Mouse (Mus musculus): ENCODE results near the gene Smyd3.

The Smyd3 gene

DNA sequence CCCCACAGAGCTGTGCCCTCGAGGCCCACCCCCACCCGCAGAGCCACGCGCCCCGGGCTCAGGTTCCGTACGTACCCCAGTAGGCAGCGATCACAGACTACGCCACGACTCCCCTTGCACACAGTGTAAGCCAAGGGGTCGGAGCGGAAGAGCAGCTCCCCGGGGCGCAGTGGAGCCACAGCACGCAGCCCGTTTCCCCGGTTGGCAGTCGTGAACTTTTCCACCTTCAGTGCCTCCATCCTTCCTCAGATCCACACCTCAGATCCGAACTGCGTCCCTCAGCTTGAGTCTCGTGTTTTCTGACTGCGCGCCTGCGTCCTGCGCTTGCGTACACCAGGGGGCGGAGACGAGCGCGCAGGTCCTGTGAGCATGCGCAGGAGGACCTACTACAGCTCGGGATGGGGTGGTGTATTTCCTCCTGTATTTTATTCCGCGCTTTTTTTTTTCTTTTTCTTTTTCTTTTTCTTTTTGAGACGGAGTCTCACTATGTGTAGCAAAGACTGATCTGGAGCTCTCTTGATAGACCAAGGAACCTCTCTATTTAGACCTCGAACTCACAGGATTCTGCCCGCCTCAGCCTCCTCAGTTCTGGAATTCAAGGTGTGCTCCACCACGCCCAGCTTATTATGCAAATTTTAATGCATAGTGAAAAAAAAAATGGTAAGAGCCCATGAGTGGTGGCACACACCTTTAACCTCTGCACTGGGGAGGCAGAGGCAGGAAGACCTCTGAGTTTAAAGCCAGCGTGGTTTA lies at the start of gene Smyd3:
TSS of gene Smyd3 (minus strand) at position 329 of the 753 bp plus-strand sequence.
- DNase-seq (ENCODE audit: low spot score): peak; percentile 75

GRCm38 (mm10) chr1:179567558-179567957 lies 49.7 kb upstream of the Smyd3 start:
- DNase-seq (ENCODE audit: low spot score): no peak

- DNase-seq (ENCODE audit: low spot score): no peak
Measured at GRCm38 (mm10) chr1:179563926-179564325, 46.1 kb upstream of the Smyd3 start.

- no peak for DNase-seq (ENCODE audit: low spot score)
Measured at GRCm38 (mm10) chr1:179563211-179563610, 45.4 kb upstream of the Smyd3 start.

GRCm38 (mm10) chr1:179560845-179561430 lies 43.1 kb upstream of the Smyd3 start:
- DNase-seq (ENCODE audit: low spot score): no peak

DNA sequence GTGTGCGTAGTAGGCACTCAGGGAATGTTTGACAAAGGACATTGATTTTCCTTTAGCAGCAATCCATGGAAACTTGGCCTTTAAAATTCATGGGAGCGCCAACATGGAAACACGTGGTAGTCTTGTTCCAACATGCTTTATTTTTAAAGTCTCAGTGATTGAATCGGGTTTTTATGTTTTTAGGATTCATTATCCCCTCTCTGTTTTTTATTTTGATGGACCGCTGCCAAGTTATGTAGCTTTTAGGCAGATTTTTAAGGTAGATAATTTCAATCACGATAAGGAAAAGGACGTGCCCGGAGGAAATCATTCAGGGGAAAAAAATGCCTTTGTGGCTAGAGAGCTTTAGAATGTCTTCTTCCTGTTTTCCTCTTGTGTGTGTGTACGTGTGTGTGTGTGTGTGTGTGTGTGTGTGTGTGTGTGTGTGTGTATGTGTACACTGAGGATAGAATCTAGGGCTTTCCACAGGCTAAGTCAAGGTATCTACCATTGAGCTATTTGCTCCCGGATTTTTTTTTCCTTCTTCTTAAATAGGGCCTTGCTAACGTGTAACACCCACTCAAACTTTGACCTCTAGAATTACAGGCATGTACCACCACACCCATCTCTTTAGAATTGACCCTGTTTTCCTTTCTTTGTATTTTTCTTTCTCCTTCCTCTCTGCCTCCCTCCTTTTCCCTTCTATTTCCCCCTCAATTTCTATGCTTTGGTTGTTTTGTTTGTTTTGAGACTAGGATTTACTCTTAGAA lies 41.8 kb upstream of the Smyd3 start:
- DNase-seq (ENCODE audit: low spot score): no peak

GRCm38 (mm10) chr1:179556921-179557320 lies 39.1 kb upstream of the Smyd3 start:
- DNase-seq (ENCODE audit: low spot score): no peak

- no peak for DNase-seq (ENCODE audit: low spot score)
Measured at GRCm38 (mm10) chr1:179553949-179554347, 36.1 kb upstream of the Smyd3 start.

DNA sequence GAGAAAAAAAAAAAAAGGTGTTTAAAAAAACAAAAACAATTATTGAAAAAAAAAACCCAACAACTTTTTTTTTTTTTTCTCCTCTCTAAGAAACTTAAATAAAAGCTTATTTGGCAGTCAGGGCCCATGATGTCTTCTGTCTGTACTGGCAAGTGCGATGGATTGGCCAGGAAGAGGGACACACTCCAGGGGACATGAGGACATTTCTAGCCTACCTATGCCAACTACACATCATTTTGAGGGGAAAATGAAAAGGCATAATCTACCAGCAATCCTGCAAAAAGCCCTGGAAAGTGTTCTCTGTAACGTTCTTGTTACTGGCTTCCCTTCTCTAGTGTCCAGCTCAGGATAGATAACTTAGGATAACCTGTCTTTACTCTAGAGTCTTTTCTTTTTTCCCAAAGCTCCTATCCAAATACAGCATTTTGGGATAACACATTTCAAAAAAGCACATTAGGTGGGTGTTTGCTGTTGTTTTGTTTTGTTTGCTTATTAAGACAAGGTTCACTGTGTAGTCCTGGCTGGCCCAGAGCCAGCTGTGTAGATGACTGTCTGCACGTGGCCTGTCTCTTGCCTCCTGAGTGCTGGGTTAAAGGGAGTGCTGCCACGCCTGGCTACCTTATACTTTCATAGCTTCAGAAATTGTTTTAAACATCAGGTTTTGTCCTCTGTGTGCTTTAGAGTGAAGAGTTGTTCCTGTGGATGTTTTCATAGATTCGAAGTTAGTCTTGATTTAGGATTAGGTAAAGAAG lies 35.5 kb upstream of the Smyd3 start:
- DNase-seq (ENCODE audit: low spot score): no peak

GRCm38 (mm10) chr1:179552751-179553150 lies 34.9 kb upstream of the Smyd3 start:
- DNase-seq (ENCODE audit: low spot score): no peak

DNA sequence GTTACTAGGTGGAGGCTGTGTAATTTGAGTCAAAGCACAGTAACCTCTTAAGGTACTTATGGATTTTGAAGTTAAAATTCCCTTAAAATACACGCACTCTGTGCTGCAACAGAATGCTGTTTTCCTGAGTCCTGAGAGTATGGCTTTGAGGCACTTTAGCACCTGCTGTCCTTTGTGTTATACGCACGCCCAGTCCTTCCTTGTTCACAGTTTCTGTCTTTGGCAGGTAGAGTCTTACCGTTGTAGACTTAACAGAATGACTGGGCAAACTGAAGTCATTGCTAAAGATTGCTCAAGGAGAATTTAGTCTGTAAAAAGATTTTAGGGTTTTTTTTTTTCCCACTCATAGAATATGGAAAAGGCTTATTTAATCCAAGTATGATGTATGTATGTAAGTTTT lies 34.1 kb upstream of the Smyd3 start:
- no peak for DNase-seq (ENCODE audit: low spot score)

DNA sequence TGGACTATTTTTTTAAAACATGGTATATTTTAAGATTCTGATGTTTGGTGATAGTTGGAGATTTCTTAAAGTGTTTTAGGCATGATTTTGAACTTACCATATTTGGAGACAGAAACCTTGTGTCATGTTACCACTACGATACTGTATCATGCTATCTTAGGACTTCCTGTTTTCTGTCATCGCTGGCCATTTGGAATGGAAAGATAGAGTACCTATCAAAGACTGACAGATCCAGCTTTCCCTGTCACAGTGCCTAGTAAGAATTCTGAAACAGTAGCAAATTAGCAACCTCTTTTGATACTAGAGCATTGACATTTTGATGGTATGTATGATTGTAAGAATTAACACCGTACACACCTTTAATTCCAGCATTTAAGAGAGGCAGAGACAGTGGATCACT lies 33.5 kb upstream of the Smyd3 start:
- no peak for DNase-seq (ENCODE audit: low spot score)

DNA sequence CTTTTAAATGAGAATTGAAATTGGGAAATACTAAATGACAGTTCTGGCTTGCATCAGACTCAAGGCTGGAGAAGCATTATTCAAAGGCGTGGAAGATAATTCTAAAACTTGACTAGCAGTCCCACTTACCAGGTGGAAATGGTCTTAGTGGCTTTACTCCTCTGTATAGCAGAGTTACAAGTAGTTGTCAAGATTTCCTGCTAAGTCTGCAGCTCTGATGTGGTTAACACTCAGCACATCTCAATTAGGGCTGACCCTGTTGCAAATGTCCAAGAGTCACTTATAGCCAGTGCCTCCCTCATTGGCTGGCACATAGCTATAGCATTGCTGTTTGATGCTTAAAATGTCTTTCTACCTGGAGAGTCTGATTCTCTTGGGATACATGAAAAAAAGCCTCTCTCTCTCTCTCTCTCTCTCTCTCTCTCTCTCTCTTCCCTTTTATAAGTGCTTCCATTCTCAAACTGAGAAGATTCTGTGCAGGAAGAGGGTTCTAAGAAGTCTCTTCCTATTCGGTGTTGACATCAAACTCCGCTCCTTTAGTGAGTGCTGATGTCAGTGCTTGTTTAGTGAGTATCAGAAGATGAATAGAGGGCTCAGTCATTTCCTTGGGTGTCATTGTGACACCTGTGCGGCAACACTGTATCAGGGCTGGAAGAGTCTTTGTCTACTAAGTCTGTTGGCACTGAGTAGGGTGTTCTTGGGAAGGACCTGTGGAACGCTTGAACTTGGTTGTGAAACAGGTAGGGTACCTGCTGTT lies 31.3 kb upstream of the Smyd3 start:
- no peak for DNase-seq (ENCODE audit: low spot score)

DNA sequence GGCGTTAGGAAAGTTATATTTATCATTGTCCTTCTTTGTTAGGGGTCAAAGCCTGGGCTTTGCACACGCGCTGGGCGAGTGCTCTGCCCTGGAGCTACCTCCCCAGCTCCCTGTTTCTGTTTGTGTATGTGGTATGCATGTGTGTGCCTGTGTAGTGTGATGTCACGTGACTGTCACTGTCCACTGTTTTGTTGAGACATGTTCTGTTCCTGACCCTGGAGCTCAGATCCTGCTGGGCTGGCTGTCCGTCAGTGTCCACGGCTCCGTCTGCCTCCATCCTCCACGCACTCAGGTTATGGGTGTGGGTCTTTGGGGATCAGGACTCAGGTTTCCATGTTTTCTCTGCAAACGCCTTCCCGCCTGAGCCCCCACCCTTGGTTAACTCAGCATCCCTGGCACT lies 30.4 kb upstream of the Smyd3 start:
- no peak for DNase-seq (ENCODE audit: low spot score)

GRCm38 (mm10) chr1:179547176-179547575 lies 29.3 kb upstream of the Smyd3 start:
- DNase-seq (ENCODE audit: low spot score): no peak

DNA sequence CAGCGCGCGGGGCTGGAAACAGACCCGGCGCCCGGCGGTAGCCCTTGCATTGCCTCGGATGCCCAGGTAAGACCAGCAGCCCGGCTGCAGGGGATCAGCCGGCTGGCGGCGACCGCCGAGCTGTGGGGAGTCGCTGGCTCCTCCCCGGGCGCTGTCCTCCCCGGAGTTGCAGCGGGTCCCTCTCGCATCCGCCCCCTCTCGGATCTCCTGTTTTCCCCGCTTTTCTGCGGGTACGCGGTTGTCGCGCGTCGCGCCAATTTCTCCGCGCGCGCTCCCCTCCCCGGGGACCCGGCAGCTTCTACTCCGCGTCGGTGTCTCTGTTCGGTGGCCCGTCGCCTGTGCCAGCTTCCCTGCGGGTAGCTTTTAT lies 28.7 kb upstream of the Smyd3 start:
- no peak for DNase-seq (ENCODE audit: low spot score)

GRCm38 (mm10) chr1:179545768-179546550 lies 28.1 kb upstream of the Smyd3 start, which contains the start of the genes Tfb2m and Cnst:
Gene Tfb2m, minus strand, starts transcription at chr1:179546267.
Gene Cnst, plus strand, starts transcription at chr1:179546370.
- peak; percentile 98 for DNase-seq (ENCODE audit: low spot score)

DNA sequence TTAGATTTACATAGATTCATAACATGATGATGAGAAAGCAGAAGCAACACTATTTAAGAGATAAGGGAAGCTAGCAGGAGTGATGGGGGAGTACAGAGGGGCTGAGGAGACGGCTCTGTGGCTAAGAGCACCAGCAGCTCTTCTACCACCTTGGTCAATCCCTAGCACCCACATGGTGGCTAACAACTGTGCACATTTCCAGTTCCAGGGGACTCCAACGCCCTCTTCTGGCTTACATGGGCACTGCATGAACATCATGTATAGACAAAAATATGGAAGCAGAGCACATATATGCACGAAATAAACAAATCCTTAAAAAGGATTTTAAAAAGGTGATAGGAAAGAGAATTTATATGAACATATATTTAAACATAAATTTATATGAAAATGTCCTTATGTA lies 23.7 kb upstream of the Smyd3 start:
- no peak for DNase-seq (ENCODE audit: low spot score)

DNA sequence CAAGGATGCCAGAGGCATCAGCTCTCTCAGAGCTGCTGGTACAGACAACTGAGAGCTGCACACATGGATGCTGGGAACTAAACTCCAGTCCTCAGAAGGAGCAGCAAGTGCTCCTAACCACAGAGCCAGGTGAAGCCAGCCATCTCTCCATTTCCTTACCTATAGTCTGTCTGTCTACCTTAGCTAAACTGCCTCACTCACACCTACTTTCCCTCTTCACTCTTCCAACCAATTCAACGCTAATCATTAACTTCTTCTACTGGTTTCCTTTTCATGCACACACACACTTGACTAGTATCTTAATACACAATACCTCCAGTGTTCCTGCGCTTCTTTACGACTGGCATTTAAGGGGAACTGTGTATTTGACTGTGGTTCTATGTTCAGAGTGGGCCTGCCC lies 22.0 kb upstream of the Smyd3 start:
- DNase-seq (ENCODE audit: low spot score): no peak

DNA sequence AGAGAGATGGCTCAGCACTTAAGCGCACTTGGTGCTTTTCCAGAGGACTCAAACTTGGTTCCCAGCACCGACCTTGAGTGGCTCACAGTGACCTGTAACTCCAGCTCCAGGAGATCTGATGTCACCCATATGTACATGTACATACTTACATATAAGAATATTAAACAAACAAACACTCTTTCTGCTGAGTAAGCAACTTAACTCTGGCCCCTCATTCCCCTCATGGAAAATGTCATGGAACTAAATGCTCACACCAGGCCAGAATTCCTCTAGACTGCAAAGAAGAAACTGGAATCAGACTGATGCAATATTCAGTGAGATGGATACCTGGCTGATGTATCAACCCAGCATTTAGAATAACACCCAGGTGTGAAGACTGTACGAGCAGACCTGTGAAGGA lies 21.2 kb upstream of the Smyd3 start:
- no peak for DNase-seq (ENCODE audit: low spot score)

DNA sequence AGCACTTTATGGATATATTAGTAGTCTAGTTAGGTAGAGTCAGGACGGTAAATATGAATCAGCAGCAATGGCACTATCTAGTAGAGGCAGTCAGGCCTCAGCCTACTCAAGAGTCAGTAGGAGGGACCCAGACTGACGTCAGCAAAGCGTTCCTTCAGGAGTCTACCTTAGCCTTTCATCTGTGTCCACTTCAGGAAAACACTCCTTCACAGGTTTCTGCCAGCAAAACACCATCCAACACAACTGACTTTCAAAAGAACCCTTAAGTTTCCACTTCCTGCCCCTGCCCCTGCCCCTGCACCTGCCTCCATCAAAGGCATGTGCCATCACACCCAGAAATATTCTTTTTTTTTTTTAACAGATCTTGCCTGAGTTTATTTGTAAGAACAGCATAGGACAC lies 2.1 kb upstream of the Smyd3 start:
- DNase-seq (ENCODE audit: low spot score): no peak
